Mouse (Mus musculus) limb, embryonic 11.5 days (tissue): Measurements from ENCODE around the gene Sorbs1. TPM values are rescaled to one million over a fixed set of nuclear protein-coding genes. Genes with fewer than 3 reads are reported as not detected.

Experiments used
- ATAC-seq: fragments of 200-750 bp; cut with Nextera tagmentation; 2 replicates; pipeline ENCODE4 v1.8.0; 2017; ENCODE audit warnings: low read depth; ENCODE audit not compliant: insufficient number of reproducible peaks, low FRiP score, low TSS enrichment
- DNase-seq: peaks from one replicate; pipeline ENCODE4 v3.0.0-alpha.2; 2015; ENCODE audit warnings: low spot score
- H3K27ac ChIP-seq: fragments of 300-500 bp; sonication (generic); replicated peaks from 2 replicates; pipeline ENCODE4 v1.5.1; 2014; ENCODE audit warnings: low read depth, mild to moderate bottlenecking, low read length
- H3K27me3 ChIP-seq: fragments of 300-500 bp; sonication (generic); 2 replicates; pipeline ENCODE4 v1.6.1; 2014; ENCODE audit warnings: mild to moderate bottlenecking, low read length, mixed read lengths; ENCODE audit not compliant: control insufficient read depth, insufficient read depth
- H3K36me3 ChIP-seq: fragments of 300-500 bp; sonication (generic); 2 replicates; pipeline ENCODE4 v1.6.1; 2014; ENCODE audit warnings: mild to moderate bottlenecking, low read length, moderate library complexity, mixed read lengths; ENCODE audit not compliant: control insufficient read depth, insufficient read depth
- H3K4me1 ChIP-seq: fragments of 300-500 bp; sonication (generic); 2 replicates; pipeline ENCODE4 v1.6.1; 2014; ENCODE audit warnings: low read length, mixed read lengths; ENCODE audit not compliant: control insufficient read depth, insufficient read depth
- H3K4me2 ChIP-seq: fragments of 300-500 bp; sonication (generic); 2 replicates; pipeline ENCODE4 v1.6.1; 2014; ENCODE audit warnings: low read depth, mild to moderate bottlenecking, moderate library complexity; ENCODE audit not compliant: severe bottlenecking
- H3K4me3 ChIP-seq: fragments of 300-500 bp; sonication (generic); 2 replicates; pipeline ENCODE4 v1.5.1; 2014; ENCODE audit warnings: low read depth, low read length
- H3K9ac ChIP-seq: fragments of 300-500 bp; sonication (generic); 2 replicates; pipeline ENCODE4 v1.6.1; 2014; ENCODE audit warnings: mild to moderate bottlenecking, low read length
- H3K9me3 ChIP-seq: fragments of 300-500 bp; sonication (generic); 2 replicates; pipeline ENCODE4 v1.6.1; 2016; ENCODE audit warnings: low read length; ENCODE audit not compliant: control insufficient read depth
- WGBS: fragments of 180-500 bp; shearing (Covaris S2); extraction: QIAGEN DNeasy Blood & Tissue Kit; methylation state at CpG from one replicate; pipeline ENCODE4 v1.1.7; 2014; 5-methylcytosine and 5-hydroxymethylcytosine counted together
- polyA plus RNA-seq: library from polyadenylated mRNA; unstranded; fragments of >200 nt; fragmentation: Nextera tagmentation; extraction: Ambion mirVana; gene quantifications from 2 replicates; pipeline ENCODE4 v1.2.1, GENCODE M21; 2014

Gene Sorbs1
- polyA plus RNA-seq, 1 experiment from 2014 or later: 25.8 TPM

DNA sequence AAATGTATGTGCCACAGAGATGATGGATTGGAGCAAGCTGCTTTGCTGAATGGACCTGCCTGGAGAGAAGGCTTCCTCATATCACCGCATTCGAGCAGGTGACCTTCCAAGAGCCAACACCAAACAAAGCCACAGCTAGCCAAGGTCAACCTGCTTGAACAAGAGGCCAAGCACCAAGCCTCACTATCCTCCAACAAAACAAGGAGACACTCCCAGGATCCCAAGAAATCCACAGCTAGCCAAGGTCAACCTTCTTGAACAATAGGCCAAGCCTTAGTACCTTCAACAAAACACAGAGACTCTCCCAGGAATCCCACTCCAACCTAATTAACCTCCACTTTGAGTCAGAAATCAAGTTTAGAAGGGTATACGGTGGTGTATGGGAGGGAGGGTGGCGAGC lies 59.5 kb downstream of the Sorbs1 start:
- Histone ChIP-seq H3K9ac (no peak overlapping the region), H3K36me3 (no peaks in the 10 kb centered on the region), H3K4me1 (no peaks in the 10 kb centered on the region), H3K9me3 (no peaks in the 10 kb centered on the region), H3K4me3 (no peak overlapping the region), H3K27me3 (no peaks in the 10 kb centered on the region), H3K27ac (no peak overlapping the region), H3K4me2 (no peak overlapping the region)
- ATAC-seq (no peak), DNase-seq (no peak)
- WGBS: 93% methylated on average over 4 of the region's 4 CpGs

DNA sequence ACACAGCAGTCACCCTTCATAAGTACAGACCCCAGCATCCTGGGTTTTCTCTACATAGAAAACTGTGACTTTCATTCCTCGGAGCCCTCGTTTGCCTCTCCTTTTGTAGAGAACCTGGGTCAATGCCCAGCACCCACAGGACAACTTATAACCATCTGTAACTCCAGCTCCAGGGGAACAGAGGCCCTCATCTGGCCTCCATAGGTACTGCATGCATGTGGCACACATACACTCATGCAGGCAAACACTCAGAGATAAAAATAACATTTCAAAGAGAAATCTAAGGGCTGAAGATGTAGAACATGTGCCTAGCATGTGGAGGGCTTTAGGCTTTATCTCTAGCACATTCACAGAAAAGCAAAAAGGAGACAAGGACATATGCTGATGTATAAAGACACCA lies 61.4 kb downstream of the Sorbs1 start:
- ATAC-seq: no peak
- H3K4me3 ChIP-seq: no peak overlapping the region
- H3K9me3 ChIP-seq: no peaks in the 10 kb centered on the region
- WGBS: 98% methylated on average over 2 of the region's 2 CpGs
- DNase-seq: no peak
- no peaks in the 10 kb centered on the region for H3K27me3 ChIP-seq
- no peaks in the 10 kb centered on the region for H3K36me3 ChIP-seq
- H3K4me1 ChIP-seq: no peaks in the 10 kb centered on the region
- H3K27ac ChIP-seq: no peak overlapping the region
- no peak overlapping the region for H3K4me2 ChIP-seq
- H3K9ac ChIP-seq: no peak overlapping the region

DNA sequence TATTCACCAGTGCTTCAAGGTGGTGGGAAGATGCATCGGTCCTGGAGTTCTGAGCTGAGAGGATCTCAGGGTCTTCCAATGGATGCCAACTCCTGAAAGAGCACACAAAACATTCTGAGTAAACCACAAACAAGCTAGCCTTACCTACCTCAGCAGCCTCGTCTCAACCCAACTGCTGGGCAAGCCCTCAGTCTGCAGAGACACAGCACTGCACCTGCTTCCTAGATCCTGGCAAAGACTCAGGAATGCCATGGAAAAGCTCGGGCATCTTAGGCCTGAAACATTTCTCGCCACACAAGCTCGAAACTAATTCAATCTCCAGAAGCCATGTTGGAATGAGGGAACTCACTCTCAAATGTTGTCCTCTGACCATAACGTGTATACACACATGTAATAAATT lies 62.3 kb downstream of the Sorbs1 start:
- DNase-seq: no peak
- Histone ChIP-seq H3K4me2 (no peak overlapping the region), H3K36me3 (no peaks in the 10 kb centered on the region), H3K9me3 (no peaks in the 10 kb centered on the region), H3K27ac (no peak overlapping the region), H3K4me1 (no peaks in the 10 kb centered on the region), H3K27me3 (no peaks in the 10 kb centered on the region), H3K4me3 (no peak overlapping the region), H3K9ac (no peak overlapping the region)
- 87% methylated on average over 6 of the region's 6 CpGs for WGBS
- no peak for ATAC-seq

DNA sequence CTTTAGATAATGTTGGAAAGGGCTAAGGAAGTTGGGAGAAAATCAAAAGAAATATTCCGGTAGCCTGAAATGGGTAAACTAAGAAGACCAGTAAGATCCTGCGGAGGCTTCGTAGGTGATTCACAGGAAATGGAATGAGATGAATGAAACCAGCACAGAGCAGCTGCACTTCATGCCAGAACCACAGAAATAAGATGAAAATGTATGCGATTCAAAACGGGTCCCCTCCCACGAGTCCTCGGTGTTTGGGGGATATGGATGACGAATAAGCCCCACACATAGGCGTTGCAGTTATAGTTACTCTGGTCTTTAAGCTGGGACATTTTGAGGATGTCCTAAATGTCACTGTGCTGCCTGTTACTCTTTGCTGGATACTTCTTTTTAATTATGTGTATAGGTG lies 67.1 kb downstream of the Sorbs1 start:
- WGBS: 94% methylated on average over 9 of the region's 9 CpGs
- no peaks in the 10 kb centered on the region for H3K4me1 ChIP-seq
- H3K9me3 ChIP-seq: no peaks in the 10 kb centered on the region
- H3K27ac ChIP-seq: no peak overlapping the region
- H3K4me3 ChIP-seq: no peak overlapping the region
- H3K4me2 ChIP-seq: no peak overlapping the region
- H3K36me3 ChIP-seq: no peaks in the 10 kb centered on the region
- DNase-seq (no peak), ATAC-seq (no peak)
- H3K9ac ChIP-seq: no peak overlapping the region
- no peaks in the 10 kb centered on the region for H3K27me3 ChIP-seq

DNA sequence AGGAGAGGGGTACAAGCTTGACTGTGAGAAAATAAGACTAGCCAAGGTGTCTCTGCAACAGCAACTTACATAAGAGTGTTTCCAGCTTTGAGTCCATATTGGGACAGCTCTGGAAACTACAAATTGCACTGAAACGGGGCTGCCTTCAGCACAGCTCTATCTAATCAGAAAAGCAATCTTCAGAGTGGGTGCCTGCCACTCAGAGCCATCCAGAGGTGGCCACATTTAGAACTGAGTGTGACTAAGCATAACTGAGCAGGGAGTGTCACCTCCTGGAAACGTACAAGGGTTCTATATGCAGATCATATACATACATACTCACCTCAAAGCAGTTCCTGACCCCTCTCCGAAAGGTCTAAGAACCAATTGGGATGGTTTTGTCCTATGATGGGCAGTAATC lies 71.2 kb downstream of the Sorbs1 start:
- Histone ChIP-seq H3K27ac (no peak overlapping the region), H3K9ac (no peak overlapping the region), H3K27me3 (no peaks in the 10 kb centered on the region), H3K4me1 (no peaks in the 10 kb centered on the region), H3K4me3 (no peak overlapping the region), H3K36me3 (no peaks in the 10 kb centered on the region), H3K4me2 (no peak overlapping the region), H3K9me3 (no peaks in the 10 kb centered on the region)
- ATAC-seq (no peak), DNase-seq (no peak)
- 84% methylated on average over 3 of the region's 3 CpGs for WGBS

DNA sequence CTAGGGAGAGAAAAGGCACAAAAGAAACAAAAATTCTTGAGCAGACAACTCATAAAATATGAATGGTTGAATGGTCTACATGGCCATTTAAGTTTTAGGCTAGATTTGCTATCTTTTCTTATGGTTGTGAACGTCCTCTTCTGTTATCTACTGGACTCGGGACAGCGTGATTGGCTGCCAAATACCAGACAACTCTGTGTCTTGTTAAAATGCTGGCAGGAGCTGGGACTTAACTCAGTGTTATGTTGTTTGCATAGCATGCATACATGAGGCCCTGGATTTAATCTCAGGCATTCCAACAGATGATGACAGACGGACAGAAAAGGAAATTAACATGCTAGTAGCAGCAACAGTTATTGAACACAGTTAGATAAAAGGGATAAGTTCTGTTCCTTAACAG lies 72.6 kb downstream of the Sorbs1 start:
- no peaks in the 10 kb centered on the region for H3K36me3 ChIP-seq
- H3K27me3 ChIP-seq: no peaks in the 10 kb centered on the region
- WGBS: 89% methylated on average over 4 of the region's 4 CpGs
- DNase-seq (no peak), ATAC-seq (no peak)
- no peaks in the 10 kb centered on the region for H3K9me3 ChIP-seq
- H3K4me2 ChIP-seq: no peak overlapping the region
- H3K27ac ChIP-seq: no peak overlapping the region
- no peak overlapping the region for H3K4me3 ChIP-seq
- no peak overlapping the region for H3K9ac ChIP-seq
- no peaks in the 10 kb centered on the region for H3K4me1 ChIP-seq

DNA sequence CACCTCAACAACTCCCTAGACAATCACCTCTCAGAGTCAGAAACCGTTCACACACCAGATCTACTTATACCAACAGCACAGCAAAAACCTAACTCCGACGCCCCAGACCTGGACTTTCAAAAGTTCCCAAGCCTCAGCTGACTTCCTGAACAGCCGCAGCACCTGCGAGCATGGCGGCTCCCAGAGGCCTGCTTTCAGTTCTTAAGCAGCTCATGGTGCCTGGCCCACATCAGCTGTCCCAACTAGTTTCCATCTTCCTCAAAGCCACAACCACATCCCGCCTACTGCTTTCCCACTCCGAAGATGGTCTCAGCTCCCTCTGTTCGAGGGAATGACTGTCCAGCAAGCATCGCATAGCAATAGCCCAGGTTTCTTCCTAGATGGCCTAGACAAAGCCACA lies 74.7 kb downstream of the Sorbs1 start:
- DNase-seq (no peak), ATAC-seq (no peak)
- 90% methylated on average over 10 of the region's 10 CpGs for WGBS
- H3K9me3 ChIP-seq: no peaks in the 10 kb centered on the region
- H3K36me3 ChIP-seq: no peaks in the 10 kb centered on the region
- no peaks in the 10 kb centered on the region for H3K4me1 ChIP-seq
- no peak overlapping the region for H3K4me3 ChIP-seq
- no peak overlapping the region for H3K27ac ChIP-seq
- no peaks in the 10 kb centered on the region for H3K27me3 ChIP-seq
- no peak overlapping the region for H3K9ac ChIP-seq
- no peak overlapping the region for H3K4me2 ChIP-seq

DNA sequence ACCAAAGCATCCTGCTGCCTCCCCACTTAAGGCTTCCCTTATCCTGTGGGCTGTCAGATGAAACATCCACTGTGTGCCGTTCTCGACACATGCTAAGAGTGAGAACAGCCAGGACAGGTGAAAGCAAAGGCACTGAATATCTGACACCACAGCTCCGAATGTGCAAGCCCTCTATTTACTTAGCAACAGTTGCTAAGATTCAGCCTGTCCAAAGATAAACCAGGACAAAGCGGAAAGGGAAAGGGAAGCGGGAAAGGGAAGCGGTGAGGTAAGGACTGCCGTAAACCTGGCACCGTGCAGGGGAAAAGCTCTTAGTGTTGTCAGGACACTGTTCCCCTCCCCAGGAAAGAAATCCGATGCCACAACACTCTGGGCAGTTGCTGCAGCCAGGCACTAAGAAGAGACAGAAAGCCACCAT lies 75.9 kb downstream of the Sorbs1 start:
- no peaks in the 10 kb centered on the region for H3K27me3 ChIP-seq
- H3K4me2 ChIP-seq: no peak overlapping the region
- no peak for ATAC-seq
- H3K9ac ChIP-seq: no peak overlapping the region
- H3K4me1 ChIP-seq: no peaks in the 10 kb centered on the region
- H3K36me3 ChIP-seq: no peaks in the 10 kb centered on the region
- H3K27ac ChIP-seq: no peak overlapping the region
- no peaks in the 10 kb centered on the region for H3K9me3 ChIP-seq
- H3K4me3 ChIP-seq: no peak overlapping the region
- no peak for DNase-seq
- WGBS: 54% methylated on average over 9 of the region's 9 CpGs

DNA sequence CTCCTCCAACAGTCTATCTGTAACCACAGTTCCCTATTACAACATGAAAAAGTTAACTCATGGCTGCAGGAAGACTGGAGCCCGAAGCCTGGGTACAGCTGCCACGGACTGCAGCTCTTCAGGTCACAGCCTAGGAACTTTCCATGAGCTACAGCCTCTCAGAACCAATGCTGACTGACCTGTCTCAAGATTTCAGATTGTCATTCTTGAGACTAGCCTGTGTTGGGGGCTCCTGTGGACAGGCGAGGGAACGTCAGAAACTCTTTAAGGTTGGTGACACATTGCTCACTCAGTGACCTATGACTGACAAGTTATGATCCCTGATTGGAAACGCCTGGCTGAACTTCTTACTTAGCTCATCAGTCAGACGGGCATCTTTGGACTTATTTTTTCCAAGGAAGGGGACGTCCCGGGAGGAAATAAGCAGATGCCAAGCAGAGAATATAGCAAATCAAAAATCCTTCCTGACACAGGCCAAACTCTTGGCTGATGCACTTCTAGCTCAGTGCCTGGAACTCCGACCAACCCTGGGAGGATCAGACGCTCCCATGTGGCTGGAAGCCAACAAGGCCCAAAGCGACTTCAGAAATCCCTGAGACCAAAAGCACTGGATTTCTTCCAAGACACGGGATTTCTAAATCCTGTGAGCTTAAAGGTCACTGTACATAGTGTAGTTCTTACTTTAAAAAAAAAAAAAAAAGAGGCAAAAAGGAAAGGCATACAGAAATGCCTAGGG lies 76.9 kb downstream of the Sorbs1 start:
- Histone ChIP-seq H3K4me1 (no peaks in the 10 kb centered on the region), H3K27ac (no peak overlapping the region), H3K27me3 (no peaks in the 10 kb centered on the region), H3K9me3 (no peaks in the 10 kb centered on the region), H3K9ac (no peak overlapping the region), H3K4me2 (no peak overlapping the region), H3K4me3 (no peak overlapping the region), H3K36me3 (no peaks in the 10 kb centered on the region)
- ATAC-seq (no peak), DNase-seq (no peak)
- 85% methylated on average over 12 of the region's 12 CpGs for WGBS
